Mouse (Mus musculus): ENCODE measurements around the gene Synj2. TPM values are rescaled to one million over a fixed set of nuclear protein-coding genes. Genes with fewer than 3 reads are reported as not detected.

The Synj2 gene
- polyA plus RNA-seq, 1 experiment from 2014 or later: 10.3 TPM

DNA sequence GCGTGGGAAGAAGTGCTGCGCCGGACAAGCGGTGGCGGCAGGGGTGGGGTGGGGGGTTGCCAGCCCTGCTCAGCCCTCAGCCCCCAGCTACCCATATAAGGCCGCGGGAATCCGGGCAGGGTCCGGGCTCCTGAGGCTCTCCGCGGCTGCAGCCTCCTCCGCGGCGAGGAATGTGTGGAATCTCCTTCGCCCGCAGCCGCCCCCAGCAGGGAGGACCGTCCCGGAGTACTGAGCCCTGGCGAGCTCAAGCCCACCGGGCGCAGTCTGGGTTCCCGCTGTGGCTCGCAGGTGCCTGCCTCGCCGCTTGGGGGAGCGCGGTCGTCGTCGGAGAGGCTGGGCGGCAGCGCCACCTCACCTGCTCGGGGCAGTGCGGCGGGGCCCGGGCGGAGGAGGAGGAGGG is 288 bp upstream of the Synj2 start:
- Histone ChIP-seq H3K4me1 (ENCODE audit: control insufficient read depth, insufficient read depth, low read length) (peaks cover 14% of the 10 kb centered on the region), H3K27me3 (ENCODE audit: control insufficient read depth, insufficient read depth, low read length) (no peaks in the 10 kb centered on the region), H3K4me2 (replicated peaks; ENCODE audit: low read depth, low read length) (peak overlapping the region; percentile 76), H3K4me3 (ENCODE audit: low read depth, low read length) (peak overlapping the region; percentile 73), H3K36me3 (ENCODE audit: control insufficient read depth, insufficient read depth, low read length) (no peaks in the 10 kb centered on the region), H3K27ac (ENCODE audit: low read length) (peak overlapping the region; percentile 44; the same call in 1 of the 2 replicates), H3K9me3 (ENCODE audit: control insufficient read depth, low read depth, low read length) (no peaks in the 10 kb centered on the region), H3K9ac (replicated peaks; ENCODE audit: low read depth, low read length) (peak overlapping the region; percentile 25; the same call in 1 of the 2 replicates)
- under 1% methylated on average over 29 of the region's 38 CpGs for WGBS
- peak; percentile 91 for ATAC-seq (ENCODE audit: insufficient number of reproducible peaks, insufficient read depth, low FRiP score, low read depth)

DNA sequence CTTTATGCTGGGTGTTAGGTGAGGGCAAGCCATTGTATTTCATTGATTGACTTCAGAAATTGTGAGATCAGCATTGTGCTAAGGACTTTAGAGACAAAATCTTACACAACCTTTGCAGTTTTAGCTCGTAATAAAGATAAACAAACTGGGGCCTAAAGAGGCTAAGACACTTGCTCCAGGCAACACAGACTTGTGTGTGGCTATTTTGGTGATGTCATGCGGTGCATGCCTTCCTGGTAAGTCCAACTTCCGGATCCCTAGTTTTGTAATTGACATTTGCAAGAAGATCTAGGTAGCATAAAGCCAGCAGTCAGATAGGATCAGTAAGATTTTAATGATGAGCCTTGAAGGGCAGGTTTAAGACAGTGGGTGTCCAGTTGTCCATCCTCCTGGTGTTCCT is 1.1 kb downstream of the Synj2 start:
- Histone ChIP-seq H3K4me3 (ENCODE audit: low read depth, low read length) (peak overlapping the region; percentile 73), H3K9me3 (ENCODE audit: control insufficient read depth, low read depth, low read length) (no peaks in the 10 kb centered on the region), H3K9ac (replicated peaks; ENCODE audit: low read depth, low read length) (peak overlapping the region; percentile 81), H3K4me1 (ENCODE audit: control insufficient read depth, insufficient read depth, low read length) (peaks cover 14% of the 10 kb centered on the region), H3K27me3 (ENCODE audit: control insufficient read depth, insufficient read depth, low read length) (no peaks in the 10 kb centered on the region), H3K4me2 (replicated peaks; ENCODE audit: low read depth, low read length) (peak overlapping the region; percentile 76), H3K27ac (ENCODE audit: low read length) (no peak overlapping the region), H3K36me3 (ENCODE audit: control insufficient read depth, insufficient read depth, low read length) (no peaks in the 10 kb centered on the region)
- no peak for ATAC-seq (ENCODE audit: insufficient number of reproducible peaks, insufficient read depth, low FRiP score, low read depth)
- WGBS: 60% methylated on average over 3 of the region's 3 CpGs

DNA sequence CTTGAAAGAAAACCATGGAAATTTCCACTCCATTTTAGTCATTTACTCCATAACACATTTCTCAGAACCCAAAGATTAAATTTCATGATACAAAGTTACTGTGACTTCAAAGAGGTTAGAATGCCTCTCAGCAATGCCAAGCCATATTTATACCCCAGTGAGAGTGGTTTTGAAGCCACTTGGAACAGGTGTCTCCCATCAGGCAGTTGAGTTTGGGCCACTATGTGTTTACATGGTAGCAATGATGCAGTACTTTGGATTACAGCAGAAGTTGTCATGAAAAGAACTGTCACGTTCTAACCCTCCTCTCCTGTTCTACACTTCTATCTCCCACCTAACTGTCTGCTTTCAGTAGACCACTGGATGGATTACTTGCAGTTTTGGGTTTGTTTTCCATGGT is 2.0 kb downstream of the Synj2 start:
- no peak overlapping the region for H3K4me2 ChIP-seq (replicated peaks; ENCODE audit: low read depth, low read length)
- no peak for ATAC-seq (ENCODE audit: insufficient number of reproducible peaks, insufficient read depth, low FRiP score, low read depth)
- no peak overlapping the region for H3K9ac ChIP-seq (replicated peaks; ENCODE audit: low read depth, low read length)
- no peak overlapping the region for H3K4me3 ChIP-seq (ENCODE audit: low read depth, low read length)
- 41% methylated on average over 1 of the region's 1 CpGs for WGBS
- no peaks in the 10 kb centered on the region for H3K27me3 ChIP-seq (ENCODE audit: control insufficient read depth, insufficient read depth, low read length)
- no peaks in the 10 kb centered on the region for H3K9me3 ChIP-seq (ENCODE audit: control insufficient read depth, low read depth, low read length)
- peaks cover 14% of the 10 kb centered on the region for H3K4me1 ChIP-seq (ENCODE audit: control insufficient read depth, insufficient read depth, low read length)
- no peaks in the 10 kb centered on the region for H3K36me3 ChIP-seq (ENCODE audit: control insufficient read depth, insufficient read depth, low read length)
- no peak overlapping the region for H3K27ac ChIP-seq (ENCODE audit: low read length)

DNA sequence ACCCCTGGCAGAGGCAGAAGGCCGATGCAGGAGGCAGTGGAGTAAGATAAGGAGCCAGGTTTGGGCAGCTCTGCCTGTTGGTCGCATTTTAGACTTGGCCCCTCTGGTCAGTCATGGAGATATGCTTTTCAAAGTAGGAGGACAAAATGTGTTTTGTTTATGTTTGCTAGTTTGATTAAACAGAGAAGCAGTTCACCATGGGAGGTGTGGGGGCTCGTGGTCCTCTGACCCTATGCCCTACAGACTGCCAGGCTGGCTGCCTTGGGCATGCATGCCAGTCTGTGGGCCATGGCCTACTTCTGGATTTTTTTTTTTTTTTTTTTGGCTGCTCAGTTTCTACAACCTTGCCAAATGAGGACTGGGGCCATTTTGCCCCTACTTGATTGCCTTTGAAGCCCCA is 6.0 kb downstream of the Synj2 start:
- Histone ChIP-seq H3K27me3 (ENCODE audit: control insufficient read depth, insufficient read depth, low read length) (no peaks in the 10 kb centered on the region), H3K9ac (replicated peaks; ENCODE audit: low read depth, low read length) (no peak overlapping the region), H3K4me2 (replicated peaks; ENCODE audit: low read depth, low read length) (no peak overlapping the region), H3K27ac (ENCODE audit: low read length) (no peak overlapping the region), H3K4me1 (ENCODE audit: control insufficient read depth, insufficient read depth, low read length) (peaks cover 10% of the 10 kb centered on the region; the same call in 1 of the 2 replicates), H3K4me3 (ENCODE audit: low read depth, low read length) (no peak overlapping the region), H3K9me3 (ENCODE audit: control insufficient read depth, low read depth, low read length) (no peaks in the 10 kb centered on the region), H3K36me3 (ENCODE audit: control insufficient read depth, insufficient read depth, low read length) (no peaks in the 10 kb centered on the region)
- WGBS: 64% methylated on average over 3 of the region's 3 CpGs
- ATAC-seq (ENCODE audit: insufficient number of reproducible peaks, insufficient read depth, low FRiP score, low read depth): no peak

DNA sequence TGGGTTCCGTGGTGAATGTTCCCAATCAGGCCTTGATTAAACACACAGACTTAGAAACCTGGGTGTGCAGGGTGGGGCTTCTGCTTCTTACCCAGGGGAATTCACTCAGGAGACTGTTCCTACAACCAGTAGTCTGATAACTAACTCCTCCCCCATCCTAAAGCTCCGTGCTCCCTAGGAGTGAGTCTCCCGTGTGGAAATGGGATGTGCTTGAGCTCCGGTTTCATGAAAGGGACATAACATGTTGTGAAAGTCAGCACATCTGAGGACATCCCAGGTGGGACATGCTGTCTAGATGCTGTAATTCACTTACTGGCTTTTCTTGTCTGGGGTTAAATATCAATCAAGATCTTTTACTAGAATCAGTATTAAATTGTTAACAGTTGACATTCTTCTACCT is 11.4 kb downstream of the Synj2 start:
- Histone ChIP-seq H3K4me3 (ENCODE audit: low read depth, low read length) (no peak overlapping the region), H3K4me1 (ENCODE audit: control insufficient read depth, insufficient read depth, low read length) (peaks cover 7% of the 10 kb centered on the region; the same call in 1 of the 2 replicates), H3K27ac (ENCODE audit: low read length) (no peak overlapping the region), H3K4me2 (replicated peaks; ENCODE audit: low read depth, low read length) (no peak overlapping the region), H3K9ac (replicated peaks; ENCODE audit: low read depth, low read length) (no peak overlapping the region), H3K9me3 (ENCODE audit: control insufficient read depth, low read depth, low read length) (no peaks in the 10 kb centered on the region), H3K36me3 (ENCODE audit: control insufficient read depth, insufficient read depth, low read length) (no peaks in the 10 kb centered on the region), H3K27me3 (ENCODE audit: control insufficient read depth, insufficient read depth, low read length) (no peaks in the 10 kb centered on the region)
- WGBS: 68% methylated on average over 4 of the region's 4 CpGs
- ATAC-seq (ENCODE audit: insufficient number of reproducible peaks, insufficient read depth, low FRiP score, low read depth): no peak

DNA sequence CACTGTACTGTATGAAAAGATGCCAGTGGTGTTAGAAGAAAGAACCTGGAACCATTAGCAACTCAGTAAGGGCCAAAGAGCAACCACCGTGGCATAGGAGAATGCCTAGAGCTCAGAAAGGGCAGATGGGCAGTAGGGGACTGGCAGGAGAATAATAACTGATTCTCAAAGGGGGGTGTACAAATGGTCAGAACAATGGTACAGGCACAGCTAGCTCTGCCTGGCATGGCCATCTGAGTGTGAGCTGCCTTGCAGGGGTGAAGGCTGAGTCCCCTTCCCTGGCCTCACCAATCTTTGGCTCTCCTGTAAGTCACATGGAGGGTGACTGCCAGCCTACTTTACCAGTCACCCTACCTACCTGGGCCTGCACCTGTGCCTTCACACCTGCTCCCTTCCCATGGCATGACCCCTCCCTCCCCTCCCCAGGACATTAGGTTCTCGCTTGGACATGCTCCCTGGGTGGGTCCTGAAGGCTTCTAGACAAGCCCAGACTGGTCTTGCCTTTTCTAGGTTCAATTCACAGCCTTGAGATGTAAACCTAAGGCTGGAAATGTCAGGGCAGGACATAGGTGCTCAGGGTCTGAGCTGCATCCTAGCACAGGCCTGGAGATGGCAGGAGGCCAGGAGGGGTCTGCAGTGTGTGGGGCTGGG is 15.4 kb downstream of the Synj2 start:
- Histone ChIP-seq H3K4me1 (ENCODE audit: control insufficient read depth, insufficient read depth, low read length) (peaks cover 21% of the 10 kb centered on the region), H3K4me2 (replicated peaks; ENCODE audit: low read depth, low read length) (no peak overlapping the region), H3K4me3 (ENCODE audit: low read depth, low read length) (no peak overlapping the region), H3K27ac (ENCODE audit: low read length) (peak overlapping the region; percentile 3; the same call in 1 of the 2 replicates), H3K9me3 (ENCODE audit: control insufficient read depth, low read depth, low read length) (no peaks in the 10 kb centered on the region), H3K36me3 (ENCODE audit: control insufficient read depth, insufficient read depth, low read length) (no peaks in the 10 kb centered on the region), H3K27me3 (ENCODE audit: control insufficient read depth, insufficient read depth, low read length) (no peaks in the 10 kb centered on the region), H3K9ac (replicated peaks; ENCODE audit: low read depth, low read length) (no peak overlapping the region)
- 89% methylated on average over 2 of the region's 2 CpGs for WGBS
- ATAC-seq (ENCODE audit: insufficient number of reproducible peaks, insufficient read depth, low FRiP score, low read depth): no peak

DNA sequence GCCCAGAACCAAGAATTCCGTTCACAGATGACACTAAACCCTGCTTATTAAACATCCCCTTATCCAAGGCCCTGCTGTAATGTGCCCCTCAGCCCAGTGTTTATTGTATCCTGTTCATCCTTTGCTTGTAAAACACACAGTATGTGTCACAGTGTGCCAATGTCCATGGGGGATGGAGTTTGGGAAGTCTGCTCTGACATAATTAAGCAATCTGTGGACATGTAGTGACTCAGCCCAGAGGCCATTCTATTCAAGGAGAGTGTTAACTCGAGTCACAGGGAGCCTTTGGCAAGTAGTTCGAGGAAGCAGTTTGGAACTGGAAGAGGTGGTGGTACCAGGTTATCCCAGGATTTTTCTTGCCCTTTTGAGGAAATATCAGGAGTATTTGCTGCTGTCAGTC is 16.0 kb downstream of the Synj2 start:
- Histone ChIP-seq H3K4me1 (ENCODE audit: control insufficient read depth, insufficient read depth, low read length) (peaks cover 21% of the 10 kb centered on the region), H3K9me3 (ENCODE audit: control insufficient read depth, low read depth, low read length) (no peaks in the 10 kb centered on the region), H3K36me3 (ENCODE audit: control insufficient read depth, insufficient read depth, low read length) (no peaks in the 10 kb centered on the region), H3K27ac (ENCODE audit: low read length) (peak overlapping the region; percentile 56; the same call in 1 of the 2 replicates), H3K4me2 (replicated peaks; ENCODE audit: low read depth, low read length) (no peak overlapping the region), H3K9ac (replicated peaks; ENCODE audit: low read depth, low read length) (no peak overlapping the region), H3K27me3 (ENCODE audit: control insufficient read depth, insufficient read depth, low read length) (no peaks in the 10 kb centered on the region), H3K4me3 (ENCODE audit: low read depth, low read length) (no peak overlapping the region)
- ATAC-seq (ENCODE audit: insufficient number of reproducible peaks, insufficient read depth, low FRiP score, low read depth): no peak
- 41% methylated on average over 3 of the region's 3 CpGs for WGBS

DNA sequence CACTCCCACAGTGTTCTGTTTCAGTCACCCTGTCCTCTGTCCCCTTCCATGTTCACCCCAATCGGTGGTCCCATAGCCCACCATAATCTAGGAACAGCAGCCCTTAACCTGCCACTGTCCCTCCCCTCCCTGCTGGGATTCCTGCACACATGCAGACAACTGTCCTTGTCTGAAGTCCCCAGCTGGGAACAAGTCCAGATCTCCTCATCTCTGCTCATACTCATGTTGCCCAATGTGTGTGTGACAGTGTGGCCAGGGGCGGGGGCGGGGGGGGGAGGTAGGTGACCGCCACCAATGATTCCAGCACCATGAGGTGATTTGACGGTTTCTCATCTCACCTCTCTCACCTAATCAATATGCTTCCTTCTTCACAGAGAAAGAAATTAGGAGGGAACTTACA is 17.1 kb downstream of the Synj2 start:
- Histone ChIP-seq H3K9ac (replicated peaks; ENCODE audit: low read depth, low read length) (no peak overlapping the region), H3K4me2 (replicated peaks; ENCODE audit: low read depth, low read length) (no peak overlapping the region), H3K4me1 (ENCODE audit: control insufficient read depth, insufficient read depth, low read length) (peaks cover 21% of the 10 kb centered on the region), H3K36me3 (ENCODE audit: control insufficient read depth, insufficient read depth, low read length) (no peaks in the 10 kb centered on the region), H3K4me3 (ENCODE audit: low read depth, low read length) (no peak overlapping the region), H3K9me3 (ENCODE audit: control insufficient read depth, low read depth, low read length) (no peaks in the 10 kb centered on the region), H3K27ac (ENCODE audit: low read length) (peak overlapping the region; percentile 86), H3K27me3 (ENCODE audit: control insufficient read depth, insufficient read depth, low read length) (no peaks in the 10 kb centered on the region)
- WGBS: 90% methylated on average over 5 of the region's 5 CpGs
- no peak for ATAC-seq (ENCODE audit: insufficient number of reproducible peaks, insufficient read depth, low FRiP score, low read depth)

DNA sequence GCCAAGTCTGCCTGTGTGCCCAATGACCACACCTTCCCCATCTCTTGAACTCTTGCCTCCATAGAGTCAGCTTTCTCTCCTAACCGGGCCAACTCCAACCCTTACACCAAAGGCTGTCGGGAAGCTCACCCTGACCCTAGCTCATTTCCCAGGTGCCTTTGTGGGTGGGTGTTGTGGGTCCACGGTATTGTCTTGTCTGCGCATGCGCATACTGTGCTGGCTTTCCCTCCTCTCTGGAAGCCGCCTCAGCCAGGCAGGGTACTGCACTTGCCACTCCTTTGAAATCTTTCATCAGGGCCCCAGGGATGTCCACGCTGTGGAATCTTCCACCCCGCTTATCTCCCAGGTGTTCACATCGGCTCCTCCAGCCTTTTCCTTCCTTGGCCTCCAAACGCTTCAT is 17.6 kb downstream of the Synj2 start:
- no peak overlapping the region for H3K9ac ChIP-seq (replicated peaks; ENCODE audit: low read depth, low read length)
- H3K4me1 ChIP-seq (ENCODE audit: control insufficient read depth, insufficient read depth, low read length): peaks cover 21% of the 10 kb centered on the region
- peak overlapping the region; percentile 20; the same call in 1 of the 2 replicates for H3K4me2 ChIP-seq (replicated peaks; ENCODE audit: low read depth, low read length)
- H3K27ac ChIP-seq (ENCODE audit: low read length): peak overlapping the region; percentile 86
- no peaks in the 10 kb centered on the region for H3K27me3 ChIP-seq (ENCODE audit: control insufficient read depth, insufficient read depth, low read length)
- no peak for ATAC-seq (ENCODE audit: insufficient number of reproducible peaks, insufficient read depth, low FRiP score, low read depth)
- no peaks in the 10 kb centered on the region for H3K9me3 ChIP-seq (ENCODE audit: control insufficient read depth, low read depth, low read length)
- H3K36me3 ChIP-seq (ENCODE audit: control insufficient read depth, insufficient read depth, low read length): no peaks in the 10 kb centered on the region
- peak overlapping the region; percentile 2; the same call in 1 of the 2 replicates for H3K4me3 ChIP-seq (ENCODE audit: low read depth, low read length)
- 83% methylated on average over 10 of the region's 10 CpGs for WGBS
